Comparison of ENCODE assay signal across 21 mouse cellular contexts in the genomic region with DNA sequence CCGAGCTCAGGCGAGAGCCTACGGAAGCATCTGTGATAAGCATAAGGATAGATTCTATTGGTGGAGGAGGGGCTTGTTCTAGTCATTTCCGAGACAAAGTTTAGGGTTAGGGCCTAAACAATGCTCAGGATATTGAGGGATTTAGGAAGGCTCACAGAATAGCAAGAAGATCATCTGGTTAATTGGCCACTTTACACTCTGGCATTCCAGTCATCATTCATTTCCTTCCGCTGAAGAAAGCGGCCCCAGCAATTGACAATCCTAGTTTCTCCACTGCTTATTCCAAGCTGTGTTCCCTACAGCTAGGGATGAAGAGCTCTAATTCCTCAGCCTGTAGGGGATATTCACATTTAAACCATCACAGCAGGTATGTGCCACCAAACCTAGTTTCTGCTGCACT. TPM values are rescaled to one million over a fixed set of nuclear protein-coding genes. Genes with fewer than 3 reads are reported as not detected.
DNase-seq lines count a peak whose midpoint lies in the region; TF ChIP-seq lines count a peak whose summit lies in the region.
"Had no signal": no experiment of that assay in that cellular context is flagged by ENCODE, and none has a peak within 500 bp of the region (broad histone marks: within the 10 kb centered on the region; RNA-seq: fewer than 3 reads in every experiment).

No protein-coding gene starts in this region.

- H3K9ac ChIP-seq in ES-Bruce4 (ENCODE audit: low read depth, poor library complexity, severe bottlenecking), result no peak overlapping the region
- H3K9ac ChIP-seq in ES-E14 (ENCODE audit: insufficient read depth, low read depth, low read length, poor library complexity, severe bottlenecking), result no peak overlapping the region
- H3K9ac ChIP-seq: embryonic facial prominence, embryonic 12.5 days; forebrain, embryonic 13.5 days; forebrain, embryonic 15.5 days; forebrain, postnatal 0 days had no signal

- TF ChIP-seq CTCF in ES-Bruce4 (IDR thresholded peaks at IDR 0.05; ENCODE audit: low read depth, low read length), result no peak

- in situ Hi-C loops in ES-E14 (cut with MboI; ENCODE audit: low sequenced_read_pairs in 2 of 2, unreplicated experiment in 2 of 2), result no loop called here

- 77% methylated on average over 6 of the region's 6 CpGs for WGBS in embryonic facial prominence, embryonic 10.5 days

- H3K27ac ChIP-seq in ES-Bruce4 (ENCODE audit: insufficient read depth, low read length) (peak overlapping the region; percentile 85), ES-E14 (ENCODE audit: insufficient read depth, low read depth, low read length, poor library complexity, severe bottlenecking) (peak overlapping the region; percentile 76; the same call in 1 of the 2 replicates)
- no peak overlapping the region for H3K27ac ChIP-seq in embryonic facial prominence, embryonic 10.5 days (replicated peaks)
- H3K27ac ChIP-seq: embryonic facial prominence, embryonic 12.5 days; forebrain, embryonic 13.5 days; forebrain, embryonic 15.5 days had no signal

- TF ChIP-seq POLR2A in ES-Bruce4 (IDR thresholded peaks at IDR 0.05; ENCODE audit: insufficient read depth, low read length), result no peak

- H3K9me3 ChIP-seq in ES-Bruce4 (replicated peaks; ENCODE audit: control insufficient read depth, insufficient read depth, low read length, poor library complexity, severe bottlenecking) (no peaks in the 10 kb centered on the region), ES-E14 (ENCODE audit: control insufficient read depth, insufficient read depth, low read depth, low read length) (no peaks in the 10 kb centered on the region)
- no peaks in the 10 kb centered on the region for H3K9me3 ChIP-seq in embryonic facial prominence, embryonic 10.5 days
- H3K9me3 ChIP-seq: embryonic facial prominence, embryonic 12.5 days; forebrain, embryonic 13.5 days; forebrain, embryonic 15.5 days had no signal

- H3K36me3 ChIP-seq in ES-Bruce4 (ENCODE audit: control insufficient read depth, insufficient read depth, low read length, poor library complexity, severe bottlenecking) (no peaks in the 10 kb centered on the region), ES-E14 (ENCODE audit: control insufficient read depth, insufficient read depth, low read length, poor library complexity, severe bottlenecking) (no peaks in the 10 kb centered on the region)
- H3K36me3 ChIP-seq in embryonic facial prominence, embryonic 10.5 days (replicated peaks), result no peaks in the 10 kb centered on the region
- H3K36me3 ChIP-seq: embryonic facial prominence, embryonic 12.5 days; forebrain, embryonic 15.5 days had no signal

- H3K4me3 ChIP-seq in ES-Bruce4 (ENCODE audit: low read depth, low read length) (no peak overlapping the region), ES-E14 (ENCODE audit: insufficient read depth in 1 of 2, low read depth in 1 of 2, low read length in 2 of 2, poor library complexity in 1 of 2, severe bottlenecking in 1 of 2) (no peak overlapping the region)
- H3K4me3 ChIP-seq in embryonic facial prominence, embryonic 10.5 days, result no peak overlapping the region
- H3K4me3 ChIP-seq: embryonic facial prominence, embryonic 12.5 days; forebrain, embryonic 13.5 days; forebrain, embryonic 15.5 days had no signal

- 0 out of 2 replicates have a peak, but pooled peaks have one; percentile 9 for TF ChIP-seq EP300 in ES-Bruce4 (IDR thresholded peaks at IDR 0.05; ENCODE audit: insufficient read depth, low read depth, low read length)

- H3K4me1 ChIP-seq in ES-Bruce4 (ENCODE audit: control insufficient read depth, insufficient read depth, low read length) (peaks cover 12% of the 10 kb centered on the region), ES-E14 (ENCODE audit: control insufficient read depth in 2 of 2, insufficient read depth in 2 of 2, low read length in 2 of 2, poor library complexity in 1 of 2) (peaks cover 16 to 37% of the 10 kb centered on the region in 2 experiments)
- peaks cover 9% of the 10 kb centered on the region; the same call in 1 of the 2 replicates for H3K4me1 ChIP-seq in embryonic facial prominence, embryonic 10.5 days
- H3K4me1 ChIP-seq: embryonic facial prominence, embryonic 12.5 days had no signal

- H3K27me3 ChIP-seq in ES-Bruce4 (ENCODE audit: control insufficient read depth, insufficient read depth, low read length, poor library complexity, severe bottlenecking), result no peaks in the 10 kb centered on the region
- H3K27me3 ChIP-seq in embryonic facial prominence, embryonic 10.5 days (replicated peaks; ENCODE audit: low read depth, poor library complexity, severe bottlenecking), result no peaks in the 10 kb centered on the region
- H3K27me3 ChIP-seq: CH12.LX; embryonic facial prominence, embryonic 12.5 days; forebrain, embryonic 13.5 days; forebrain, embryonic 15.5 days had no signal

- DNase-seq in ES-E14 (ENCODE audit: low read depth, low spot score) (peak; percentile 54), ZHBTc4 (ENCODE audit: low read depth, low spot score) (peak; percentile 84)
- DNase-seq in kidney, postnatal 14 days, result no peak
- DNase-seq in embryonic facial prominence, embryonic 10.5 days (ENCODE audit: low spot score), result no peak
- DNase-seq: adrenal gland, adult 2 months; adrenal gland, postnatal 10 days; adrenal gland, postnatal 25 days; B cell, adult 2 months; cerebellum, adult 11 months; cerebellum, adult 18-20 months; cerebellum, adult 8-10 months; cerebellum, adult 9-11 months; cerebellum, postnatal 14 days; cerebellum, postnatal 36 days; embryo, embryonic 11 days; forebrain, postnatal 0 days had no signal

TF ChIP-seq in ES-E14, 5 proteins besides CTCF, POLR2A, EP300 and RAD21:
- TF ChIP-seq ZNF384 (IDR thresholded peaks at IDR 0.05; ENCODE audit: low read depth, low read length) (no peak), CHD2 (IDR thresholded peaks at IDR 0.05; ENCODE audit: low read depth, low read length) (no peak), HCFC1 (IDR thresholded peaks at IDR 0.05; ENCODE audit: borderline replicate concordance, insufficient read depth, low read length) (no peak), ZC3H11A (IDR thresholded peaks at IDR 0.05; ENCODE audit: borderline replicate concordance, low read depth, low read length) (no peak), MAFK (IDR thresholded peaks at IDR 0.05; ENCODE audit: insufficient read depth, low read depth, low read length) (no peak)
TF ChIP-seq in ES-E14: peak in this region for 0.

RNA-seq across cellular contexts. Expression of gene Rbpj, which starts 39.8 kb away (rescaled TPM):
- polyA plus RNA-seq in ES-Bruce4 (2011; ENCODE audit: insufficient read depth, insufficient read length, low read depth, missing spikeins), result 323 and 339 TPM in 2 replicates
- total RNA-seq in ES-E14 (2012; rRNA removed), result 159 and 188 TPM in 2 replicates
- polyA plus RNA-seq in embryonic facial prominence, embryonic 10.5 days (2016; fragmentation: Nextera tagmentation; extraction: Ambion mirVana), result 43.5 and 44.9 TPM in 2 replicates

Comparison
In these comparisons a context has a peak if more than half of its experiments do, and no peak if none do; other contexts are left out.
1. DNase-seq: peak in ES-E14 (single experiment) and ZHBTc4 (single experiment); none in kidney, postnatal 14 days (single experiment) and embryonic facial prominence, embryonic 10.5 days (single experiment).